Mouse (Mus musculus): ENCODE measurements around the gene Myl6b.

Myl6b gene

GRCm38 (mm10) chr10:128451014-128451413 is 47.5 kb downstream of the Myl6b start:
- in situ Hi-C loops (cut with MboI; ENCODE audit: low sequenced_read_pairs) = no loop called here

GRCm38 (mm10) chr10:128445407-128445806 is 53.1 kb downstream of the Myl6b start:
- in situ Hi-C loops (cut with MboI; ENCODE audit: low sequenced_read_pairs) = no loop called here

- in situ Hi-C loops (cut with MboI; ENCODE audit: low sequenced_read_pairs) = no loop called here
Measured at GRCm38 (mm10) chr10:128444354-128444753, 54.1 kb downstream of the Myl6b start.
